Mouse (Mus musculus): ENCODE measurements around the gene Dip2c. TPM values are rescaled to one million over a fixed set of nuclear protein-coding genes. Genes with fewer than 3 reads are reported as not detected.

Dip2c gene
- 5.4 and 6.1 TPM in 2 replicates for polyA plus RNA-seq (2021; fragmentation: Nextera tagmentation)
- long read RNA-seq, experiment 1, partial matches to known transcripts, result 26 of 32 reads
- long read RNA-seq, experiment 1, other reads (novel, unspliced or antisense), result 6 of 32 reads
- long read RNA-seq, experiment 2, partial matches to known transcripts, result 7 of 13 reads
- long read RNA-seq, experiment 2, other reads (novel, unspliced or antisense), result 6 of 13 reads

DNA sequence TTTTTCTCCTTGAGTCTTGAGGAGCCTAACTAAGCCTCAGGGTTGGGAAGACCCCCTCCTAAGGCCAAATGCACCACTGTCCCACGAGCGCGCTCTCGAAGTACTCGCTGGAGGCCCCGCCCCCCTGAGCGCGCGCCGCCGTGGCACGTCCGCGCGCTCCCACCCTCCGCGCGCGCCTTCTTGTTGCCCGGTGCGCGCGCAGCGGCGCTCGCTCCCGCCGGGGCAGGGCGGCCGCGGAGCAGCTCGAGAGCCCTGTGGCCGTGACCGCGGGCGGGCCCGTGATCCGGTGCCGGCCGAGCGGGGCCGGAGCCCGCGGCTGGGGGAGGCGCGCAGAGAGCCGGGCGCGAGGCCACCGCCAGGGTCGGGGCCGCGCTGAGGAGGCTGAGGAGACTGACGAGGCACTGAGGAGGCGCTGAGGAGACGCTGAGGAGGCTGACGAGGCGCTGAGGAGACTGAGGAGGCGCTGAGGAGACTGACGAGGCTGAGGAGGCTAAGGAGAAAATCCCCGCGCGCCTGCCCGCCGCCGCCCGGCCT is at the start of gene Dip2c:
Gene Dip2c (plus strand): TSS at position 207 of the 534 bp plus-strand sequence.

Other genes starting within 250 kb of the Dip2c start
- gene Larp4b, start 182.6 kb upstream of the Dip2c start, polyA plus RNA-seq (2021; fragmentation: Nextera tagmentation), result 13.0 and 37.9 TPM in 2 replicates